Mouse (Mus musculus): ENCODE measurements around the gene Hspb6. TPM values are rescaled to one million over a fixed set of nuclear protein-coding genes. Genes with fewer than 3 reads are reported as not detected.
A peak's percentile ranks its signal among the peaks of the same experiment; 100 is the strongest.

Gene Hspb6
- polyA plus RNA-seq, 1 experiment from 2014 or later: 5.7 TPM

- no peak overlapping the region for H3K27ac ChIP-seq
- H3K36me3 ChIP-seq: peaks cover 62% of the 10 kb centered on the region
- ATAC-seq (ENCODE audit: low FRiP score): no peak
- 82% methylated on average over 9 of the region's 9 CpGs for WGBS
- H3K4me3 ChIP-seq: no peak overlapping the region
- no peaks in the 10 kb centered on the region for H3K9me3 ChIP-seq (replicated peaks)
- no peak overlapping the region for H3K9ac ChIP-seq
- H3K27me3 ChIP-seq: no peaks in the 10 kb centered on the region
- peaks cover 12% of the 10 kb centered on the region for H3K4me1 ChIP-seq
- no peak overlapping the region for H3K4me2 ChIP-seq (replicated peaks)
These were observed 14.1 kb downstream of the Hspb6 start for GRCm38 (mm10) chr7:30566033-30566432.

GRCm38 (mm10) chr7:30567555-30567954 lies 15.6 kb downstream of the Hspb6 start:
- Histone ChIP-seq H3K36me3 (peaks cover 75% of the 10 kb centered on the region), H3K9ac (no peak overlapping the region), H3K9me3 (replicated peaks) (no peaks in the 10 kb centered on the region), H3K4me1 (peaks cover 7% of the 10 kb centered on the region), H3K4me2 (replicated peaks) (no peak overlapping the region), H3K4me3 (no peak overlapping the region), H3K27me3 (no peaks in the 10 kb centered on the region), H3K27ac (no peak overlapping the region)
- no peak for ATAC-seq (ENCODE audit: low FRiP score)
- WGBS: 91% methylated on average over 11 of the region's 11 CpGs

- no peak for ATAC-seq (ENCODE audit: low FRiP score)
- no peak overlapping the region for H3K4me2 ChIP-seq (replicated peaks)
- H3K4me1 ChIP-seq: no peaks in the 10 kb centered on the region
- H3K4me3 ChIP-seq: no peak overlapping the region
- no peaks in the 10 kb centered on the region for H3K9me3 ChIP-seq (replicated peaks)
- no peaks in the 10 kb centered on the region for H3K27me3 ChIP-seq
- peaks cover 95% of the 10 kb centered on the region for H3K36me3 ChIP-seq
- H3K27ac ChIP-seq: no peak overlapping the region
- 92% methylated on average over 5 of the region's 5 CpGs for WGBS
- H3K9ac ChIP-seq: no peak overlapping the region
These were observed 20.4 kb downstream of the Hspb6 start for GRCm38 (mm10) chr7:30572389-30572788.

GRCm38 (mm10) chr7:30572969-30573368 lies 21.0 kb downstream of the Hspb6 start:
- ATAC-seq (ENCODE audit: low FRiP score): no peak
- no peak overlapping the region for H3K9ac ChIP-seq
- WGBS: 83% methylated on average over 2 of the region's 2 CpGs

GRCm38 (mm10) chr7:30579950-30580349 lies 28.0 kb downstream of the Hspb6 start:
- H3K4me3 ChIP-seq: no peak overlapping the region
- no peak overlapping the region for H3K27ac ChIP-seq
- no peak overlapping the region for H3K9ac ChIP-seq
- no peaks in the 10 kb centered on the region for H3K4me1 ChIP-seq
- WGBS: 92% methylated on average over 8 of the region's 8 CpGs
- peaks cover 98% of the 10 kb centered on the region for H3K36me3 ChIP-seq
- ATAC-seq (ENCODE audit: low FRiP score): no peak
- no peak overlapping the region for H3K4me2 ChIP-seq (replicated peaks)
- no peaks in the 10 kb centered on the region for H3K9me3 ChIP-seq (replicated peaks)
- H3K27me3 ChIP-seq: no peaks in the 10 kb centered on the region

More at GRCm38 (mm10) chr7:30572969-30573368, 21.0 kb downstream of the Hspb6 start:
- no peaks in the 10 kb centered on the region for H3K27me3 ChIP-seq
- no peaks in the 10 kb centered on the region for H3K4me1 ChIP-seq
- peaks cover 97% of the 10 kb centered on the region for H3K36me3 ChIP-seq
- H3K9me3 ChIP-seq (replicated peaks): no peaks in the 10 kb centered on the region
- no peak overlapping the region for H3K4me3 ChIP-seq
- no peak overlapping the region for H3K4me2 ChIP-seq (replicated peaks)
- no peak overlapping the region for H3K27ac ChIP-seq

GRCm38 (mm10) chr7:30581547-30581946 lies 29.6 kb downstream of the Hspb6 start:
- WGBS: 96% methylated on average over 16 of the region's 16 CpGs
- Histone ChIP-seq H3K9ac (no peak overlapping the region), H3K27me3 (no peaks in the 10 kb centered on the region), H3K4me3 (no peak overlapping the region), H3K27ac (no peak overlapping the region), H3K4me2 (replicated peaks) (no peak overlapping the region), H3K9me3 (replicated peaks) (no peaks in the 10 kb centered on the region), H3K36me3 (peaks cover 97% of the 10 kb centered on the region), H3K4me1 (peaks cover 3% of the 10 kb centered on the region)
- no peak for ATAC-seq (ENCODE audit: low FRiP score)

- Histone ChIP-seq H3K9ac (no peak overlapping the region), H3K9me3 (replicated peaks) (no peaks in the 10 kb centered on the region), H3K27me3 (no peaks in the 10 kb centered on the region), H3K36me3 (peaks cover 72% of the 10 kb centered on the region), H3K4me3 (no peak overlapping the region), H3K27ac (no peak overlapping the region), H3K4me1 (peaks cover 16% of the 10 kb centered on the region), H3K4me2 (replicated peaks) (no peak overlapping the region)
- no peak for ATAC-seq (ENCODE audit: low FRiP score)
- 94% methylated on average over 10 of the region's 10 CpGs for WGBS
These were observed 32.4 kb downstream of the Hspb6 start for GRCm38 (mm10) chr7:30584339-30584738.

- H3K36me3 ChIP-seq: peaks cover 64% of the 10 kb centered on the region
These were observed 33.2 kb downstream of the Hspb6 start for GRCm38 (mm10) chr7:30585170-30585569.

GRCm38 (mm10) chr7:30586455-30587020 lies 34.6 kb downstream of the Hspb6 start:
- Histone ChIP-seq H3K36me3 (peaks cover 52% of the 10 kb centered on the region), H3K4me2 (replicated peaks) (peak overlapping the region; percentile 86), H3K9ac (peak overlapping the region; percentile 99), H3K9me3 (replicated peaks) (no peaks in the 10 kb centered on the region), H3K27ac (no peak overlapping the region), H3K4me3 (peak overlapping the region; percentile 99), H3K27me3 (no peaks in the 10 kb centered on the region), H3K4me1 (peaks cover 23% of the 10 kb centered on the region)
- WGBS: 89% methylated on average over 28 of the region's 28 CpGs
- ATAC-seq (ENCODE audit: low FRiP score): no peak

More at GRCm38 (mm10) chr7:30585170-30585569, 33.2 kb downstream of the Hspb6 start:
- WGBS: 94% methylated on average over 7 of the region's 7 CpGs
- no peak overlapping the region for H3K27ac ChIP-seq
- no peak for ATAC-seq (ENCODE audit: low FRiP score)
- no peak overlapping the region for H3K9ac ChIP-seq
- H3K27me3 ChIP-seq: no peaks in the 10 kb centered on the region
- H3K4me2 ChIP-seq (replicated peaks): no peak overlapping the region
- H3K4me1 ChIP-seq: peaks cover 23% of the 10 kb centered on the region
- H3K9me3 ChIP-seq (replicated peaks): no peaks in the 10 kb centered on the region
- no peak overlapping the region for H3K4me3 ChIP-seq

- Histone ChIP-seq H3K9ac (peak overlapping the region; percentile 99), H3K27me3 (no peaks in the 10 kb centered on the region), H3K4me2 (replicated peaks) (peak overlapping the region; percentile 86), H3K4me1 (peaks cover 23% of the 10 kb centered on the region), H3K9me3 (replicated peaks) (no peaks in the 10 kb centered on the region), H3K4me3 (peak overlapping the region; percentile 99), H3K27ac (peak overlapping the region; percentile 93), H3K36me3 (peaks cover 36% of the 10 kb centered on the region)
- under 1% methylated on average over 62 of the region's 67 CpGs for WGBS
- peak; percentile 39 for ATAC-seq (ENCODE audit: low FRiP score)
These were observed 36.1 kb downstream of the Hspb6 start for GRCm38 (mm10) chr7:30587842-30588667.

GRCm38 (mm10) chr7:30588676-30589434 lies 36.9 kb downstream of the Hspb6 start, which contains the start of gene Kmt2b:
TSS of gene Kmt2b (minus strand) at chr7:30588726.
- peak; percentile 97 for ATAC-seq (ENCODE audit: low FRiP score)
- Histone ChIP-seq H3K27me3 (no peaks in the 10 kb centered on the region), H3K4me3 (peak within 1 kb of the TSS; percentile 99), H3K27ac (peak within 1 kb of the TSS; percentile 93), H3K9ac (peak within 1 kb of the TSS; percentile 99), H3K36me3 (peaks cover 28% of the 10 kb centered on the region), H3K4me2 (replicated peaks) (peak within 1 kb of the TSS; percentile 86), H3K9me3 (replicated peaks) (no peaks in the 10 kb centered on the region), H3K4me1 (peaks cover 26% of the 10 kb centered on the region)
- under 1% methylated on average over 41 of the region's 68 CpGs for WGBS

Data from hindbrain, embryonic 12.5 days (tissue).